Mouse (Mus musculus) kidney, adult 2 months (tissue): Measurements from ENCODE around the gene C130032M10Rik.

Experiments used
- CTCF ChIP-seq: fragments of 200-500 bp; conservative IDR thresholded peaks from 2 replicates; pipeline ENCODE4 v1.5.1; 2011; ENCODE audit warnings: low read depth, mild to moderate bottlenecking, control low read depth, low read length, moderate library complexity, mixed read lengths; ENCODE audit not compliant: insufficient read depth, insufficient read length
- POLR2A ChIP-seq: fragments of 200-500 bp; IDR thresholded peaks from one replicate; pipeline ENCODE4 v1.6.1; 2011; ENCODE audit warnings: low read depth, low read length, control low read depth

- TF ChIP-seq CTCF (no peak), POLR2A (no peak)
Measured at GRCm38 (mm10) chr9:114496469-114496868, 19.0 kb upstream of the C130032M10Rik start.
